Mouse (Mus musculus): Measurements from ENCODE around the gene Rorb. TPM values are rescaled to one million over a fixed set of nuclear protein-coding genes. Genes with fewer than 3 reads are reported as not detected.

The Rorb gene
- polyA plus RNA-seq (2017; shearing (Covaris generic)): 2.0 TPM

GRCm38 (mm10) chr19:19110793-19111427 is at the start of gene Rorb:
TSS of gene Rorb (minus strand) at chr19:19111196.

Data from effector memory CD4-positive, alpha-beta T cell, adult 7 months (primary cell).